Mouse (Mus musculus) activated CD4-positive, CD25-positive, alpha-beta regulatory T cell, adult 4 months (primary cell): ENCODE measurements around the gene Krt15. TPM values are rescaled to one million over a fixed set of nuclear protein-coding genes. Genes with fewer than 3 reads are reported as not detected.

Experiments used
- ATAC-seq: one replicate; pipeline ENCODE4 v1.8.0; 2017
- polyA plus RNA-seq, 2 experiments: library from polyadenylated mRNA; unstranded; fragments of 100-300 nt; shearing (Covaris generic); gene quantifications; one replicate each; pipeline ENCODE4 v1.2.1; 2017

The Krt15 gene
- polyA plus RNA-seq, 2 experiments from 2014 or later = not detected

DNA sequence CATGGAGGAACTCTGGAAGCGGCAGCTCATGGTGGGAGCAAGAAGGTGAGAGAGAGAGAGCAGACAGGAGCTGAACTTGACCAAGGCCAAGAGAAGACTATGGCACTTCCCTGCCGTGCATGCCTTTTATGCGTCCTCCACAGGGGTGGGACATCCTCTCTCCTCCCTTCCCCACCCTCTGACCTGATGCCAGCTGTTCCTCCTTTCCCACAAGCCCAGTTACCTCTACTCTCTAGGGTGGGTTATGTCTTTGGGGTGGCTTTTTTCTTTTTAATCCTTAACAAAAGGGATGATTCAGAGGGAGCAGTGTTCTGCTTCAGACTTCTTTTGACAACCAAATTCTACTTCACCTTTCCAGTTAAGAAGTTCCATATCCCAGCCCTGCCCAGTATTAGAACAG is 14.3 kb downstream of the Krt15 start, which contains the start of gene Krt13:
Krt13 (minus strand) TSS at position 101 of the 400 bp plus-strand sequence.
- no peak for ATAC-seq

GRCm38 (mm10) chr11:100120331-100120730 is 15.4 kb downstream of the Krt15 start:
- ATAC-seq = no peak

DNA sequence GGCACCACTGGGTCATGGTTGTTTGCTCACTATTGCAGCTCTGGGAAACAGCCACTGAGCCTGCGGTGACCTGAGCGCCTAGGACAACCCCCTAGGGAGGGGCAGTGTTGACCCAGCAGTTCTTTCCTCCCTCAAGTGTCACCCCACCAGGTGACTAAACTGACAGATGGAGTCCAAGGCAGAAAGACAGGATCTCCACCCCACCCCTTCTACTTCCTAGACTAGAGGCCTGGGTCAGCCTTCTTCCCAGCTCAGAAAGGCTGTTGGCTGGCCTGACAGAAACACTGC is 22.0 kb downstream of the Krt15 start:
- ATAC-seq = no peak

- no peak for ATAC-seq
Measured at GRCm38 (mm10) chr11:100112935-100113741, 22.6 kb downstream of the Krt15 start.

GRCm38 (mm10) chr11:100105576-100106122 is 30.1 kb downstream of the Krt15 start, which contains the start of gene Krt36:
Krt36 (minus strand) TSS chr11:100105626.
- no peak for ATAC-seq

DNA sequence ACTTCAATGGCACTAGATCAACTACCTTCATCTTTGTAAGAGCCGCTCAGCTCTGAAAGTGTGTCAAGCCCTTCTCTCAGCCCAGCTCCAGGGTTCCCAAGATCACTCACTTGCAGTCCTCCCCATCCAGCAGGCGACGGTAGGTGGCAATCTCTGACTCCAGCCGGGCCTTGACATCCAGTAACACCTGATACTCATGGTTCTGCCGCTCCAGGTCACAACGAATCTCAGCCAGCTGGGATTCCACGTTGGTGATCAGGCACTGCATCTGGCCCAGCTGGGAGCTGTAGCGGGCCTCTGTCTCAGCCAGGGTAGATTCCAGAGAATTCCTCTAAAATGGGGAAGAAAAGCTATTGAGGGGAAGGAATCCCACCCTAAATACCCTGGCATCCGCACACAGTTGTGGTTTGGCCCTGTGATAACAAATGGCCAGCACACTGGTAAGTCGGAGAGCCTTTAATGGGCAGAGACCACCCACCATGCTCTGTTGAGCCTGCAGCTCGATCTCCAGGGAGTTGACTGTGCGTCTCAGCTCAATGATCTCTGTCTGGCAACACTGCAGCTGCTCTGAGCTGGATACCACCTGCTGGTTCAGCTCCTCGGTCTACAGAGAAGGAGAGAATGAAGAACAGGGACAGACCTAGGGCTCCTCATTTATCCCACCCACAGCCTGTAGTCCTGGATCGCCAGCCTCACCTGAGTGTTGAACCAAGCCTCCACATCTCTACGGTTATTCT is 32.9 kb downstream of the Krt15 start:
- no peak for ATAC-seq

- ATAC-seq = no peak
Measured at GRCm38 (mm10) chr11:100100391-100100790, 35.3 kb downstream of the Krt15 start.

- no peak for ATAC-seq
Measured at GRCm38 (mm10) chr11:100097819-100098218, 37.9 kb downstream of the Krt15 start.

DNA sequence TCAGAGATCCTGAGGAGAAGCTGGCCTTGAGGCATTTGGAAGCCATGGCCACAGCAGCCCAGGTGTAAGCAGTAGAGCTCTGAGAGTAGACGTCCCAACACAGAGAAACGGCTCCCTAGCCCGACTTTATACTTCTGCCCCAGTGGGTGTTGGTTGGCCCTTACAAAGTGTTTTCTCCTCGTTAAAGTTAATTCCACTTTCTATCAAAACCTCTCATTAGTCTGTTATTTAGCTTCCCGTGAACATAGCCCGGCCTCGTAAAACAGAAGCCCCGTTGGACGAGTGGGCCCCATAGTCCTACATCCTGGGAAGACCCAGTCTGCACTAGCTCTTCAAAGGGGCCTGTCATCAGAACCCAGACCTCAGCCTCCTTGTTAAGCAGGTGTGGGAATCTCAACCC is 39.6 kb downstream of the Krt15 start, which contains the start of gene Krt35:
Krt35 (minus strand) TSS at position 101 of the 400 bp plus-strand sequence.
- ATAC-seq = no peak

DNA sequence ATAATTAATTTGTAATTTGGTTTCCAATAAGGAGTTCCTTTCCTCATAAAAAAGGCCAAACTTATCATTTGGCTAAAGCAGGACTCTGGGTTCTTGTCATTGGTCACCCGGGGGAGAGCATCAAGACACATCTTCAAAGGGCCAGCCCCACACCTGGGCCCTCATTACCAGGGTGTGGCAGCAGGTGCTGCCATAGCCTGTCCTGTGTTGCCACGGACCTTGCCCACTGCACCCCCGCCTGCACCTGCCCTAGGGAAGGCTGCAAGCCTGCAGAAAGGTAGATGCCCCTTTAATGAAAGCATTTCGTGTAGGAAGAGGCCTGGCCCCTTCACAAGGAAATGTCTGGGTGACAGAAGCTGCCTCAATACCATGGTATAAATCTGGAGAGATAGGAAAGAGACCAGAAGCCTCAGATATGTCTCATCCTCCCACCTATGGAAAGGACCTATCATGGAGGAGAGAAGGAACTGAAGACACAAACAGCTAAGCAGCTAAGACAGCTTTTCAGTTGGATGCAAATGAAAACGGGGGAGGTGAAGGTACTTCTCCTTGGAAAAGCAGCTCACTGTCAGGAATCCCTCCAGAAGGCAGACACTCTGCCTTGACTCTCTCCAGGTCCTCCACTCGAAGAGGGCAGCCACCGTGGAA is 47.2 kb downstream of the Krt15 start:
- ATAC-seq = no peak

GRCm38 (mm10) chr11:100087861-100088260 is 47.9 kb downstream of the Krt15 start, which contains the start of gene Krt32:
Krt32 (minus strand) TSS chr11:100088226.
- ATAC-seq = no peak

Other genes with a start within 250 kb of the Krt15 start
- not detected for gene Krtap31-1, start 228.0 kb downstream of the Krt15 start, polyA plus RNA-seq
- not detected for gene Gm11565, start 221.2 kb downstream of the Krt15 start, polyA plus RNA-seq
- gene Krtap31-2, start 199.6 kb downstream of the Krt15 start, polyA plus RNA-seq = not detected
- not detected for gene Krtap9-5, start 187.5 kb downstream of the Krt15 start, polyA plus RNA-seq
- gene Krtap29-1, start 156.9 kb downstream of the Krt15 start, polyA plus RNA-seq = not detected
- not detected for gene Krtap16-1, start 149.3 kb downstream of the Krt15 start, polyA plus RNA-seq
- not detected for gene Krtap17-1, start 141.9 kb downstream of the Krt15 start, polyA plus RNA-seq
- not detected for gene Krt33a, start 119.7 kb downstream of the Krt15 start, polyA plus RNA-seq
- not detected for gene Krt33b, start 106.1 kb downstream of the Krt15 start, polyA plus RNA-seq
- gene Krt34, start 94.4 kb downstream of the Krt15 start, polyA plus RNA-seq = not detected
- gene Krt31, start 85.4 kb downstream of the Krt15 start, polyA plus RNA-seq = not detected
- gene Krt32, start 47.7 kb downstream of the Krt15 start, polyA plus RNA-seq = not detected
- not detected for gene Krt35, start 39.7 kb downstream of the Krt15 start, polyA plus RNA-seq
- gene Krt36, start 30.3 kb downstream of the Krt15 start, polyA plus RNA-seq = not detected
- gene Krt13, start 14.4 kb downstream of the Krt15 start, polyA plus RNA-seq = not detected
- not detected for gene Krt19, start 12.7 kb upstream of the Krt15 start, polyA plus RNA-seq
- not detected for gene Krt9, start 57.3 kb upstream of the Krt15 start, polyA plus RNA-seq
- not detected for gene Krt14, start 71.6 kb upstream of the Krt15 start, polyA plus RNA-seq
- not detected for gene Krt16, start 113.0 kb upstream of the Krt15 start, polyA plus RNA-seq
- 1 to 10 TPM in 1 of 2 experiments, under 1 TPM in 1; 0.99 to 1.1 TPM for gene Krt17, start 125.1 kb upstream of the Krt15 start, polyA plus RNA-seq
- not detected for gene Krt42, start 133.9 kb upstream of the Krt15 start, polyA plus RNA-seq
- 1,000 to 10,000 TPM; 1,765 to 2,357 TPM for gene Eif1, start 184.0 kb upstream of the Krt15 start, polyA plus RNA-seq
- not detected for gene Gast, start 198.5 kb upstream of the Krt15 start, polyA plus RNA-seq
- gene Hap1, start 220.2 kb upstream of the Krt15 start, polyA plus RNA-seq = under 1 TPM in 1 of 2 experiments, not detected in 1; 0.87 TPM